Mouse (Mus musculus): ENCODE measurements around the gene Slc13a1.
"Not testable (repeated sequence)": the region's sequence is repeated elsewhere in the genome, so short reads cannot be mapped to it uniquely, and the experiment has no call there.

GRCm38 (mm10) chr6:24196406-24196805 is 28.5 kb upstream of the Slc13a1 start:
- not testable (repeated sequence) for TF ChIP-seq CTCF (IDR thresholded peaks at IDR 0.05; ENCODE audit: low read depth, low read length); TAL1 (conservative IDR thresholded peaks at IDR 0.05; ENCODE audit: low read depth, low read length); GATA1 (IDR thresholded peaks at IDR 0.05; ENCODE audit: borderline replicate concordance, low read length); GATA2 (IDR thresholded peaks at IDR 0.05; ENCODE audit: borderline replicate concordance, low read depth, low read length)

Measured in G1E (cell line).